Mouse (Mus musculus) layer of hippocampus, postnatal 10 days (tissue): ENCODE measurements around the gene Gm10974. TPM values are rescaled to one million over a fixed set of nuclear protein-coding genes. Genes with fewer than 3 reads are reported as not detected.
A peak's percentile ranks its signal among the peaks of the same experiment; 100 is the strongest.

Experiments
- DNase-seq, 2 experiments: peaks; one replicate each; pipeline ENCODE4 v3.0.0; 2021; ENCODE audit warnings: low spot score in 2 of 2
- long read RNA-seq: library from polyadenylated mRNA; stranded (forward); transcript quantifications from one replicate; pipeline ENCODE4 v2.0.0, GENCODE M21; 2023
- total RNA-seq, 2 experiments: library from RNA; stranded (reverse); gene quantifications; 2 replicates each; pipeline ENCODE4 v1.2.3; 2021

Gm10974 gene
- total RNA-seq: not detected
- long read RNA-seq: 0 reads

DNA sequence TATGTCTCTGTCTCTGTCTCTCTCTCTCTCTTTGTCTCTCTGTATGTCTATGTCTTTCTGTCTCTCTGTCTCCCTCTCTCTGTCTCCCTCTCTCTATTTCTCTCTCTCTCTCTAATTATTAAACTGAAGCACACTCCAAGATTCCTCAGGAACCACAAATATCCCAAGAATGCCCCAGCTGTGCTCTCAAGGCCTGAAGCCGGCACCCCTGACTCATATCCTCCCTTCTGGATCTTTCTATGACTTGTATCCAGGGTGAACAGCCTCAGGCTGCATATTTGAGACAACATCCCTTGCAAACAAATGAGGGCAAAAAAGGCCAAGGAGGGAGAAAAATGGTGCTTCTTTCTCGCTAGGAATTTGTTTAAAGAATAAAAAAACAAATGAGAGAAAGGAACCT, at the start of gene Gm10974:
Gene Gm10974, plus strand, starts transcription at position 2 of the 400 bp plus-strand sequence.
- DNase-seq: no peak

- no peak for DNase-seq
Measured at GRCm38 (mm10) chr7:66318147-66318546, 47.6 kb upstream of the Gm10974 start.

DNA sequence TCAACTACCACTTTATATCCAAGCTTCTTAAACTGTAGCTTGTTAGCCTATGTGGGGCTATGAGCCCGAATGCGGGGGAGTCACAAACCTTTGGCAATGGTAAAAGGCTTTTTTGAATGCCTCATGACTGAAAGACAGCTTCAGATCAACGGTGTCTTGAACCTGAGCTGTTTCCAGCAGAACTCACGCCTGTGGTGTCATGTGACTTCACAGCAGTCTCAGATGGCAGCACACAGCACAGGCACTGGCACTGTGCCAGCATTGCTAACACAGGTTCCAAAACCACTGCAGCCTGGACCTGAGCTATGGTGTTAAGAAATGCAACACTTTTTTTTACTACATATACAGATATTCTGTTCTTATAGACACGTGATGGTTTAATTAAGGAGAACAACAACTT, 44.7 kb upstream of the Gm10974 start:
- DNase-seq: no peak

GRCm38 (mm10) chr7:66323252-66324015, 42.3 kb upstream of the Gm10974 start:
- DNase-seq: no peak

DNA sequence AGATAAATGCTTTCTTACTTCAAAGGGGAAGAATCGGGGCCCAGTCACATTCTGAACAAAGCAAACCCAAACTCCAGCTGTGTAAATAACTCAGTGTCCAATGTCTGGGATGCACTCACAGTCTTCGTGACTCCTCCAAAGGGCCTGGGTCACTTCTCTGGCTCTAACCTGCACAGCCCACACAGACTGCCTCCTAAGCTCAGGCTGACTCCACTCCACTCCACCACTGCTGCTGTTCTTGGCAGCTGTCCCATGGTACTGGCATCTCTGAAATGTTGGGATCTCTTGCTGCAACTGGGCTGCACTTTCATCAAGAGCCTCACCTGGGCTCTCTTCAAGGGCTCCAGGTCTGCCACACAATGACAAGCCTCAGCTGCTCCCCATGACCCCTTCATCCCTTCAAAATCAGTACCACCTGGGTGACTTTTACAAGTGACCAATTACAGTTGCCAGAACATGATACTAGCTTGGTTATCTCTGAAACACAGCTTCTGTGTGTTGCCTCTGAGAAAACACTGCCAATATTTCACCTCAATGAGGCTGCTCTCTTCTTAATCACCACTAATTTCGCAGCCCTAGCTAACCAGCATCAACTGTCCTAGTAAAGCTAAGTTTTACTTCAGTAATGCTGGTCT, 40.2 kb upstream of the Gm10974 start:
- no peak for DNase-seq

DNA sequence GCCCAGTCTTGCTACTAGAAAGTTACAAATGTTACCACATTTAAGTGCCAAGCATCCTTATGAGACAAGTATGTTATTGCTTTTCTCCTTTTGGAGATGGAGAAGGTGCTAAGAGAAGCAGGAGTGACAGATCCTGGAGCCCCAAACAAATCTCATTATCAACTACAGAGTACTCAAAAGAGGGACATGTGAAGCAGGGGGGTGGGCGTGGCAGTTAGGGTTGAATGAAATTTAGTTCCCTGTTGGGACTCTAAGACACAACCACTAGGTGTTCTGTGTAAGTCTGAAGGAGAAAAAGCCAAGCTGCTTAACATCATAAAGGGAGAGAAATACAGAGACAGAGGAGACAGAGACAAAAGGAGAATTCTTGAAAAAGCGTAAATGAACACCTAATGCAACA, 38.2 kb upstream of the Gm10974 start:
- DNase-seq: no peak

GRCm38 (mm10) chr7:66330610-66331009, 35.1 kb upstream of the Gm10974 start:
- DNase-seq: no peak

GRCm38 (mm10) chr7:66332340-66332739, 33.4 kb upstream of the Gm10974 start:
- DNase-seq: no peak

- no peak for DNase-seq
Measured at GRCm38 (mm10) chr7:66333906-66334500, 31.7 kb upstream of the Gm10974 start.

DNA sequence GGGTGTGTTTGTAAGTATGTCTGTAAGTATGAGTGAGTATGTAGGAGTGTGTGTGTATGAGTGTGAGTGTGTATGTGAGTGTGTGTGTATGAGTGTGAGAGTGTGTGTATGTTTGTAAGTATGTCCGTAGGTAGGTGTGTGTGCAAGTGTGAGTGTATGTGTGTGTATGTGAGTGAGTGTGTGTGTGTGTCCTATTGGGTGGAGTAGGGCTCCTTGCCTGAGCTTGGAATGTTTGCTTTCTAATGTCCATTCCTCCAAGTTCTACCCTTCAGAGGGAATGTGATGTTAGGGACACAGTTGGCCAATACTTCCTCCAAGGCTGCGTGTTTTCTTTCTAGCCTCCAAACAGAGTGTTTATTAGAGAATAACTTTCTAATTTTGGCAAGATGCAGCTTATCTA, 28.8 kb upstream of the Gm10974 start:
- no peak for DNase-seq

GRCm38 (mm10) chr7:66339625-66340024, 26.1 kb upstream of the Gm10974 start:
- DNase-seq: no peak

DNA sequence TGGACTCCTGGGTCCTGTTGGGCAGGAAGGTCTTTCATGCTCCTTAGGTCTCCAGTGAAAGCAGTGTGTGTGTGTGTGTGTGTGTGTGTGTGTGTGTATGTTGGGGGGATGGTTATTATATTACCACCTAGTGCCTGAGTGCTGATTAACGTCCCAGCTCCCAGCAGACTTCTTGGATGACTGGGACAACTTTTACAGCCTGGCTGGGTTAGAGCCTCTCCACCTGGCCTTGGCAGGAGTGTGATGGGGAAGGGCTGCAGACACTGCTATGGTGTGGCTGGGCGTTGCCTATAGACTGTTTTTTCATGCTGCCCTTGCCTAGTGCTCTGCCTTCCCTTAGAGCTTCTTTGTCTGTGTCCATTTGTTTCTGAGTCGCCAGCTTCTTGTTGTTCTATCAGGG, 25.7 kb upstream of the Gm10974 start:
- DNase-seq: no peak

DNA sequence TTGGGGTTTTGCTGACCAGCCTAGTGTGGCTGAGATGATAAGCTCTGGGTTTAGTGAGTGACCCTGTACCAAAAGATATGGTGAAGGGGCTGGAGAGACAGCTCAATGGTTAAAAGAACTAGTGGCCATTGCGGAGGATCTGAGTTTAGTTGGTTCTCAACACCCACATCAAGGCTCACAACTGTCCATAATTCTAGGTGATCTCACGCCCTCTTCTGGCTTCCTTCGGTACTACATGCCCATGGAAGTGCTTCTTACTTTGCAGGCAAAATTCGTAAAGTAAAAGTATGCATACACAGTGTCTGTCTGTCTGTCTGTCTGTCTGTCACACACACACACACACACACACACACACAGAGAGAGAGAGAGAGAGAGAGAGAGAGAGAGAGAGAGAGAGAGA, 23.4 kb upstream of the Gm10974 start:
- DNase-seq: peak; percentile 65 to 69

DNA sequence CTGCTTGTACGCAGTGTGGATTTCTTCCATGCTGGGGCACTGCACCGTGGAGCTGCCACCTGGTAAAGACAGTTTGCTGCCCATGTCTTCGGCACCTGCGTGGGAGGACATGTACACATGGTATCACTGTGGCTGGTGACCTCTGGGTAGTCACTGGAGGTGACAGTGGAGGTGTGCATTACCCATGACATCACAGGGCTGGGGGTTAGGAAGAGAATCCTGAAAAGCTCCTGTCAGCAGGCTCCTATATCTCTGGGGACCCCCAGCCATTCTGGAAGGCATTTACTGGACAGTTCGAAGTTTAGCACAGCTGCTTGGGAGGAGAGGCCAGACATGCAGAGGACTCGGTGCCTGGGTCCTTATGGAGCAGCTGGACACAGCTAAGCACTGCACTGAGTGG, 22.9 kb upstream of the Gm10974 start:
- no peak for DNase-seq

DNA sequence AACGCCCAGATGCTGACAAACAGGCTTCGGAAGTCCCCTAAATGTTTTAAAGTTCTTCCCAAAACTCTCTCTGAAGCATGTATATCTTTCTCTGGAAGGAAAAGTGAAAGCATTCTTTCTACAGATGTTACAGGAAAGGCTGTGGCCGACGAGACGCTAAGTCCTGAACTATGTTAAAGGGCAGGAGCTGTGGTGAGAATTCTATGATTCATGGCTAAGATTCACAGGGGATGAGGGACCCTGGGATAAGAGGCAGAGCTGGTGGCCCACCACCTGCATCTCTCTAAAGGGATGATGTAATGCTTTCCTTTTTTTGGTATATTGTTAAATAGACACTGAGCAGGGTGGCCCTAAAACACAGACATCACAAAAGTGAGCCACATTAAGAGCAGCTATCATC, 22.4 kb upstream of the Gm10974 start:
- no peak for DNase-seq

GRCm38 (mm10) chr7:66346959-66347663, 18.6 kb upstream of the Gm10974 start:
- no peak for DNase-seq

DNA sequence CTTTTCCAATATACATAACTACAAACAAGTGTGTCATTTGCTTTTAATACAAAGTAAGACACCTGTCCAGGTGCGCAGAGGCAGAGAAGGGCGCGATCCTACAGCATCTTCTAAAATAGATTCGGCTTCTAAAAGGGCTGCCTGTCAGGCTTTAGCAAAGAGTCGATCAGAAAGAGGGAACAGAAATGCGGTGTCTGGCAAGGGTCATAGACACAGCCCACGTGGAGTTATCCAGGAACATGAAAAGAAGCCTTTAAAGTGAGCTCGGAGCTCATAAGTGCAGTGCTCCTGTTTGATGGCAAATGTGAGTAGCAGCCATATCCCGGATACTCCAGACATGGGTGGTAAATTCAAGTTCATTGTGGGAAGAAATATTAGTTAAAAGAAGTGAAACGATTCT, 17.1 kb upstream of the Gm10974 start:
- no peak for DNase-seq

DNA sequence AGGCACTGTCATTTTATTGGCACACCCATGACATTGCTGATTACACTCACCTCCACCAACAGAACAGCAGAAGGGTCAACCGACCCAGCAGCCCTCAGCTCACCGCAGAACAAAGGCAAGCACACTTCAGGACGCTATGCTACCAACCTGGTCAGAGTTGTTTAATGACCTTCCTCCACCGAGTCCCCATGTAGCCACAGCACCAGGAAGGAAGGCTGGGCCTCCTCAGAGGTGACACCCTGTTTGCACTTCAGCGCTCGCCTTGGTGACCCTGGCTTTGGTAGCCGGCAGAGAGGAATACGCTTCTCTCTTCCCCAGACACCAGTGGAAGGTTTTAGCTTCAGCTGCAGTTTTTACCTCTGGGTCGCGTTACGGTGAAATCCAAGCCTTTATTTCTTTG, 16.0 kb upstream of the Gm10974 start:
- DNase-seq: no peak

DNA sequence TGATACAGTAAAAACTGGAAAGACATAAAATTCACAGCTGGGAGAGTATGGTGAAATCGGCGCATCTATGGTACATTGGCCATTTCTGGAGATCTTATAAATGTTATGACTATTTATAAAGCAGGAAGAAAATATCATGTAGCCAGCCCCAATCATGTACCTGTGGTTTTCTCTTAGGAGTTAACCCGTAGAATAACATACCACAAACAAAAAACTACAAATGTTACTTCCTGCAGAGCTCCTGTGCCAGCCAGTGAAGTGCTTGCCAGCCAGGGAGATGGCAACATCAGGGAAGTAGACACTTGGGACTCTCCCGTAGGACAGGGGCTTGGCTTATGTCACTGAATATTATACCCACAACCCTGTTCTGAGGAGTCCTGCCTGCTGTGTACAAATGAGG, 14.6 kb upstream of the Gm10974 start:
- DNase-seq: no peak

DNA sequence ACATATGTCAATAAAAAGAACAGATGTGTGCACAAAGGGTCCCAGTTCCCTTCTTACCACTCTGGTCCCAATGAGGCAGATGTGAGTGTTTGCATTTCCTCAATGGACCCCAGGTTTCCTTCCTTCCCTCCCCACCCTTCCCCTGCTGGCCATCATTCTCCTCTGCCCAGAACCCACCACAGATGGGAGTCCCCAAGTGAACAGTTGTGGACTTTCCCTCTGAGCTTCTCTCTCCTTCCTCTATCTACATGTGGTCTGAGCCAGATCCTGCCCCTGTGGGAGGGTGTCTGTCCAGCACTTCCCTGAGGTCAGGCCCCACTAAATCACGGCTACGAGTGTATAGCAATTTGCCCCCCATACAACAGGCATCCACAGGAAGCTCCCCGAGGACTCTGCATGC, 10.8 kb upstream of the Gm10974 start:
- DNase-seq: no peak

- no peak for DNase-seq
Measured at GRCm38 (mm10) chr7:66355791-66356522, 9.7 kb upstream of the Gm10974 start.
